Mouse (Mus musculus) CH12.LX (cell line): Measurements from ENCODE around the gene Slc23a2. TPM values are rescaled to one million over a fixed set of nuclear protein-coding genes. Genes with fewer than 3 reads are reported as not detected.

Experiments
- DNase-seq: peaks from one replicate; pipeline ENCODE4 v3.0.0-alpha.2; 2013; ENCODE audit errors: extremely low read depth
- H3K27ac ChIP-seq: 2 replicates; pipeline ENCODE4 v1.5.1; 2012; ENCODE audit warnings: low read depth, mild to moderate bottlenecking, control low read depth, moderate library complexity; ENCODE audit not compliant: insufficient read depth
- H3K27me3 ChIP-seq: replicated peaks from 2 replicates; pipeline ENCODE3; 2012; ENCODE audit warnings: inconsistent platforms
- H3K36me3 ChIP-seq, 2 experiments: replicated peaks in 1 of 2; 2 replicates each; pipeline versions ENCODE3 to v1.6.1; 2012; ENCODE audit warnings: inconsistent platforms in 1 of 2, low read length in 1 of 2, mild to moderate bottlenecking in 1 of 2, mixed read lengths in 1 of 2, moderate library complexity in 1 of 2; ENCODE audit not compliant: control insufficient read depth in 1 of 2, insufficient read depth in 1 of 2
- H3K4me1 ChIP-seq, 2 experiments: 2 replicates each; pipeline ENCODE4 v1.6.1; 2012; ENCODE audit warnings: inconsistent platforms in 1 of 2, moderate library complexity in 1 of 2; ENCODE audit not compliant: insufficient read depth in 2 of 2, control insufficient read depth in 1 of 2
- H3K4me2 ChIP-seq: 2 replicates; pipeline ENCODE4 v1.6.1; 2012; ENCODE audit warnings: low read depth, mild to moderate bottlenecking, control low read depth; ENCODE audit not compliant: poor library complexity, insufficient read depth, severe bottlenecking
- H3K4me3 ChIP-seq, 3 experiments: fragments of 150-350 bp in 1 of 3; sonication (generic) in 1 of 3; replicated peaks in 1 of 3; 2 replicates each; pipeline versions ENCODE3 to v1.5.1; 2011 to 2012; ENCODE audit warnings: low read depth in 2 of 3, low read length in 2 of 3, mild to moderate bottlenecking in 2 of 3, moderate library complexity in 2 of 3, control low read depth in 1 of 3, improper control_type of control experiment in 1 of 3, inconsistent platforms in 1 of 3, mixed read lengths in 1 of 3; ENCODE audit not compliant: poor library complexity in 1 of 3
- H3K79me2 ChIP-seq: replicated peaks from 2 replicates; pipeline ENCODE4 v1.6.1; 2012; ENCODE audit warnings: mild to moderate bottlenecking, moderate library complexity; ENCODE audit not compliant: control insufficient read depth, poor library complexity, insufficient read depth, severe bottlenecking; ENCODE audit errors: extremely low read depth
- H3K9ac ChIP-seq: 2 replicates; pipeline ENCODE4 v1.6.1; 2012; ENCODE audit warnings: low read depth, mild to moderate bottlenecking, control low read depth, moderate library complexity; ENCODE audit not compliant: insufficient read depth
- H3K9me3 ChIP-seq: replicated peaks from 2 replicates; pipeline ENCODE3; 2012; ENCODE audit warnings: low read length, inconsistent platforms, mixed read lengths
- BHLHE40 ChIP-seq: IDR thresholded peaks from 2 replicates; pipeline ENCODE4 v1.6.1; 2011; ENCODE audit warnings: mild to moderate bottlenecking, low read depth, low read length, improper control_type of control experiment
- CHD2 ChIP-seq: IDR thresholded peaks from 2 replicates; pipeline ENCODE4 v1.6.1; 2011; ENCODE audit warnings: low read length, improper control_type of control experiment
- CTCF ChIP-seq, 2 experiments: IDR thresholded peaks in 1 of 2; conservative IDR thresholded peaks in 1 of 2; 2 replicates each; pipeline ENCODE4 v1.5.1; 2011 to 2012; ENCODE audit warnings: low read depth in 2 of 2, low read length in 2 of 2, improper control_type of control experiment in 1 of 2, inconsistent platforms in 1 of 2, mild to moderate bottlenecking in 1 of 2, moderate library complexity in 1 of 2
- E2F4 ChIP-seq: IDR thresholded peaks from 2 replicates; pipeline ENCODE4 v1.6.1; 2011; ENCODE audit warnings: low read depth, low read length, improper control_type of control experiment; ENCODE audit not compliant: insufficient replicate concordance
- ETS1 ChIP-seq: conservative IDR thresholded peaks from 2 replicates; pipeline ENCODE4 v1.6.1; 2012; ENCODE audit warnings: low read depth, mild to moderate bottlenecking, inconsistent platforms, low read length, improper control_type of control experiment, moderate library complexity
- IRF4 ChIP-seq: IDR thresholded peaks from 2 replicates; pipeline ENCODE4 v1.6.1; 2014; ENCODE audit warnings: low read depth, mild to moderate bottlenecking, inconsistent platforms, low read length, improper control_type of control experiment
- JUND ChIP-seq: conservative IDR thresholded peaks from 2 replicates; pipeline ENCODE4 v1.6.1; 2011; ENCODE audit warnings: low read depth, low read length, improper control_type of control experiment
- KAT2A ChIP-seq: IDR thresholded peaks from 2 replicates; pipeline ENCODE4 v1.6.1; 2012; ENCODE audit warnings: low read length, improper control_type of control experiment, inconsistent platforms; ENCODE audit not compliant: insufficient replicate concordance
- MAZ ChIP-seq: IDR thresholded peaks from 2 replicates; pipeline ENCODE4 v1.6.1; 2012; ENCODE audit warnings: low read depth, mild to moderate bottlenecking, inconsistent platforms, low read length, improper control_type of control experiment, moderate library complexity
- MEF2A ChIP-seq: IDR thresholded peaks from 2 replicates; pipeline ENCODE4 v1.6.1; 2014; ENCODE audit warnings: low read depth, mild to moderate bottlenecking, inconsistent platforms, low read length, improper control_type of control experiment, borderline replicate concordance
- MYC ChIP-seq: IDR thresholded peaks from 2 replicates; pipeline ENCODE4 v1.6.1; 2011; ENCODE audit warnings: low read depth, mild to moderate bottlenecking, improper control_type of control experiment, low read length
- NRF1 ChIP-seq: IDR thresholded peaks from 2 replicates; pipeline ENCODE4 v1.6.1; 2014; ENCODE audit warnings: low read depth, mild to moderate bottlenecking, inconsistent platforms, low read length, improper control_type of control experiment, moderate library complexity
- POLR2A ChIP-seq: IDR thresholded peaks from 2 replicates; pipeline ENCODE4 v1.6.1; 2011; ENCODE audit warnings: low read depth, mild to moderate bottlenecking, improper control_type of control experiment, low read length
- TCF12 ChIP-seq: IDR thresholded peaks from 2 replicates; pipeline ENCODE4 v1.6.1; 2014; ENCODE audit warnings: low read depth, mild to moderate bottlenecking, inconsistent platforms, low read length, improper control_type of control experiment
- USF1 ChIP-seq: IDR thresholded peaks from 2 replicates; pipeline ENCODE4 v1.6.1; 2014; ENCODE audit warnings: low read depth, mild to moderate bottlenecking, inconsistent platforms, low read length, improper control_type of control experiment
- ZKSCAN1 ChIP-seq: IDR thresholded peaks from 2 replicates; pipeline ENCODE4 v1.6.1; 2012; ENCODE audit warnings: low read depth, inconsistent platforms, low read length, improper control_type of control experiment, borderline replicate concordance
- ZNF384 ChIP-seq: IDR thresholded peaks from 2 replicates; pipeline ENCODE4 v1.6.1; 2012; ENCODE audit warnings: low read depth, low read length, improper control_type of control experiment, inconsistent platforms
- dilution Hi-C: fragments of 300-500 bp; cut with MboI; formaldehyde crosslinking; loops from 2 replicates; pipeline ENCODE4 v1.14.3; 2020; ENCODE audit warnings: low sequenced_read_pairs; ENCODE audit not compliant: extremely low pct_unique_long_range_greater_than_20kb, extremely low pct_ligation_motif_present
- in situ Hi-C: fragments of 300-500 bp; cut with MboI; formaldehyde crosslinking; loops from 3 replicates; pipeline ENCODE4 v1.14.3; 2019; ENCODE audit warnings: low sequenced_read_pairs, low pct_ligation_motif_present, low pct_unique_long_range_greater_than_20kb, mixed read lengths
- polyA plus RNA-seq: library from polyadenylated mRNA; unstranded; fragments of >175 nt; gene quantifications from 2 replicates; pipeline ENCODE4 v1.2.1, GENCODE M21; 2012; ENCODE audit warnings: low read depth; ENCODE audit not compliant: insufficient read length
- total RNA-seq, 2 experiments: library from RNA; depleted of rRNA; stranded (reverse); fragments of 300-350 nt in 1 of 2; fragments of >200 nt in 1 of 2; gene quantifications; 2 replicates each; pipeline ENCODE4 v1.2.3; 2012 to 2014

Slc23a2 gene
- total and polyA plus RNA-seq, 3 experiments, result 10.6 to 21.7 (median 13.4) TPM

GRCm38 (mm10) chr2:132030418-132031363 lies 114.2 kb downstream of the Slc23a2 start:
- Histone ChIP-seq H3K4me1 (peaks cover 20 to 68% of the 10 kb centered on the region in 2 experiments), H3K4me3 (peak overlapping the region; percentile 52 to 90 (median 62)), H3K27ac (peak overlapping the region; percentile 71), H3K36me3 (peaks cover 0 to 17% of the 10 kb centered on the region in 2 experiments), H3K4me2 (peak overlapping the region; percentile 68)
- no peak for DNase-seq
- TF ChIP-seq NRF1 (no peak), MEF2A (no peak), CHD2 (no peak), USF1 (no peak), CTCF (conservative IDR thresholded peaks at IDR 0.05 in 1 of 2, IDR thresholded peaks at IDR 0.05 in 1 of 2; ENCODE audit: low read depth in 2 of 2, low read length in 2 of 2) (no peak), MYC (no peak), JUND (no peak), KAT2A (no peak), ZNF384 (no peak), POLR2A (no peak), ZKSCAN1 (no peak)
- TF ChIP-seq, all 38 proteins: peak for 0
- H3K9ac ChIP-seq, result peak overlapping the region; percentile 74
- H3K79me2 ChIP-seq, result peaks cover 28% of the 10 kb centered on the region
- H3K9me3 ChIP-seq, result no peaks in the 10 kb centered on the region
- H3K27me3 ChIP-seq, result no peaks in the 10 kb centered on the region
- dilution Hi-C loops (no loop called here), in situ Hi-C loops (no loop called here)

- H3K27ac ChIP-seq, result peak within 1 kb of the TSS; percentile 71
Measured at GRCm38 (mm10) chr2:132029646-132030417, 115.1 kb downstream of the Slc23a2 start, which contains the start of gene Rassf2. Gene Rassf2, minus strand, starts transcription at chr2:132030258.

More at GRCm38 (mm10) chr2:132029646-132030417, 115.1 kb downstream of the Slc23a2 start, which contains the start of gene Rassf2:
- peak; percentile 25; the same call in 1 of the 2 replicates for TF ChIP-seq POLR2A
- TF ChIP-seq TCF12, result peak; percentile 34; the same call in 1 of the 2 replicates
- TF ChIP-seq ETS1, result no peak
- no peak for TF ChIP-seq E2F4
- TF ChIP-seq BHLHE40, result peak; percentile 14; the same call in 1 of the 2 replicates
- TF ChIP-seq ZKSCAN1, result no peak
- TF ChIP-seq IRF4, result 0 out of 2 replicates have a peak, but pooled peaks have one; percentile 6
- TF ChIP-seq MAZ, result peak; percentile 93
- no peak for TF ChIP-seq MYC
- Histone ChIP-seq H3K4me1 (peaks cover 20 to 68% of the 10 kb centered on the region in 2 experiments), H3K27me3 (no peaks in the 10 kb centered on the region), H3K79me2 (peaks cover 35% of the 10 kb centered on the region), H3K9me3 (no peaks in the 10 kb centered on the region), H3K36me3 (peaks cover 0 to 26% of the 10 kb centered on the region in 2 experiments), H3K9ac (peak within 1 kb of the TSS; percentile 83), H3K4me3 (peak within 1 kb of the TSS; percentile 84 to 90 (median 88)), H3K4me2 (peak within 1 kb of the TSS; percentile 74)
- peak; percentile 96 for DNase-seq
- dilution Hi-C loops (no loop called here), in situ Hi-C loops (no loop called here)
